ENCODE assay signal across 17 mouse cellular contexts in the genomic region with DNA sequence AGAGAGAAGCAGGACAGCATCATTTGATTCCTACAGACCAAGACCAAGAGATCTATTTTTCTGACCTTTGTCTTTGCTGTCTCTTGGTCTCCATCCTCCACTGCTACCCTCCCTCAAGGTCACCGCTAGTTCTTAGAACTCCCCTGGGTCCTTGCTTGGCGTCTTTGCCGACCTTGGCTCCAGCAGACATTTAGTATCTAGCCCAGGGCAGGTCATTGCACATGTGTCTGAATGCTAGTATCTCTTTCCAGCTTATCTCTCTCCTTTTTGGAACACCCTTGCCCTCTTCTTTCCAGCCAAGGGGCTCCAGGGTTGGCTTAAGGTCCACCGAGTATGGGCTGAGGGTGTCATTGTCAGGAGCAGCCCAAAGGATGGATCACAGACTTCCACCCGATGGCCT.
"Had no signal": no experiment of that assay in that cellular context is flagged by ENCODE, and none has a peak within 500 bp of the region (broad histone marks: within the 10 kb centered on the region; RNA-seq: fewer than 3 reads in every experiment).

No protein-coding gene starts in this region.

- H3K4me3 ChIP-seq: intestine, embryonic 15.5 days; limb, embryonic 12.5 days; limb, embryonic 15.5 days; liver, embryonic 13.5 days; stomach, embryonic 15.5 days had no signal

- H3K27ac ChIP-seq: intestine, embryonic 15.5 days; kidney, postnatal 0 days; limb, embryonic 12.5 days; limb, embryonic 15.5 days; liver, embryonic 13.5 days; stomach, embryonic 15.5 days had no signal

- DNase-seq: kidney, adult 11 months; kidney, postnatal 4 days; left cerebral cortex, postnatal 4 days; liver, embryonic 13.5 days; lung, adult 2 months; lung, postnatal 14 days; lung, postnatal 4 days; midbrain, embryonic 14.5 days; right cerebral cortex, adult 18-20 months; right cerebral cortex, postnatal 14 days; right cerebral cortex, postnatal 4 days; thymus, postnatal 25 days had no signal

- H3K36me3 ChIP-seq: intestine, embryonic 15.5 days; limb, embryonic 12.5 days; limb, embryonic 15.5 days; liver, embryonic 13.5 days; stomach, embryonic 15.5 days had no signal
